Mouse (Mus musculus) kidney, adult 8-10 months (tissue): Measurements from ENCODE around the gene Tnks2.

Source experiments
- DNase-seq, 2 experiments: peaks; one replicate each; pipeline ENCODE4 v3.0.0; 2022

The Tnks2 gene

DNA sequence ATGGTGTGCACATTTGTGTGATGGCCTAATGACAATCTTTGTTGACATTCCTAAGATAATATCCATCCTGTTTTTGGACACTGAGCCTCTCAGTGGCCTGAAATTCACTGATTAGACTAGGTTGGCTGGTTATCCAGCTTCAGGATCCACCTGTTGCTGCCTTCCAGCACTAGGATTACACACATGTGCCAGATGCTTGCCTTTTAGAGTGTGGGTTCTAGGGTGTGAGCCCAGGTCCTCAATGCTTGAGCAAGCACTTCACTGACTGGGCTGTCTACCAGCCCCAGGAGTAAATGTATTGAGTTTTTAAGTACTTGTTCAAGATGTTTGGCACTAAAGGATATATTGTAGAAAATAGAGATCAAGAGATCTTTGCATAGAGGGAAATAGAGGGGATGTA is 104.0 kb downstream of the Tnks2 start:
- DNase-seq = no peak

DNA sequence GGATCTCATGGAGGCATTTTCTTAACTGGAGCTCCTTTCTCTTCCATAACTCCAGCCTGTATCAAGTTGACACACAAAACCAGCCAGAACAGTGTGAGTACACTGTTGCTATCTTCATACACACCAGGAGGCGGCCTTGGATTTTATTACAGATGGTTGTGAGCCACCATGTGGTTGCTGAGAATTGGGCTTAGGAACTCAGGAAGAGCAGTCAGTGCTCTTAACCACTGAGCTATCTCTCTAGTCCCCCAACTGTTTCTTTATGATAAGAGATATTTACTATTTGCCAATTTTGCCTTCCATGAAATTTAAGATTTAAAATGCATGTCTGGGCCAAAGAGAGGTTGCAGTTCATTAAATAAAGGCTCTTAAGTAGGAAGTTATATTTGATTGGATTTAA is 106.0 kb downstream of the Tnks2 start:
- no peak for DNase-seq
